Mouse (Mus musculus): ENCODE measurements around the gene Rasgrf2.
"Not testable (repeated sequence)": the region's sequence is repeated elsewhere in the genome, so short reads cannot be mapped to it uniquely, and the experiment has no call there.

The Rasgrf2 gene

GRCm38 (mm10) chr13:92131384-92132150 lies at the start of gene Rasgrf2:
TSS of gene Rasgrf2 (minus strand) at chr13:92131656.
- DNase-seq (ENCODE audit: low read depth in 2 of 2, low spot score in 2 of 2), result no peak

GRCm38 (mm10) chr13:92172686-92173085 lies 41.2 kb upstream of the Rasgrf2 start:
- not testable (repeated sequence) for DNase-seq (ENCODE audit: low read depth in 2 of 2, low spot score in 2 of 2)

- DNase-seq (ENCODE audit: low read depth in 2 of 2, low spot score in 2 of 2), result no peak
Observed at GRCm38 (mm10) chr13:92150551-92150950, 19.1 kb upstream of the Rasgrf2 start.

- DNase-seq (ENCODE audit: low read depth in 2 of 2, low spot score in 2 of 2), result no peak
Observed at GRCm38 (mm10) chr13:92148858-92149257, 17.4 kb upstream of the Rasgrf2 start.

GRCm38 (mm10) chr13:92134792-92135191 lies 3.3 kb upstream of the Rasgrf2 start:
- DNase-seq (ENCODE audit: low read depth in 2 of 2, low spot score in 2 of 2), result no peak

GRCm38 (mm10) chr13:92132599-92132998 lies 1.1 kb upstream of the Rasgrf2 start:
- DNase-seq (ENCODE audit: low read depth in 2 of 2, low spot score in 2 of 2), result no peak

- no peak for DNase-seq (ENCODE audit: low read depth in 2 of 2, low spot score in 2 of 2)
Observed at GRCm38 (mm10) chr13:92130994-92131383, 467 bp downstream of the Rasgrf2 start.

GRCm38 (mm10) chr13:92129877-92130276 lies 1.6 kb downstream of the Rasgrf2 start:
- DNase-seq (ENCODE audit: low read depth in 2 of 2, low spot score in 2 of 2), result no peak

GRCm38 (mm10) chr13:92125902-92126301 lies 5.6 kb downstream of the Rasgrf2 start:
- no peak for DNase-seq (ENCODE audit: low read depth in 2 of 2, low spot score in 2 of 2)

- DNase-seq (ENCODE audit: low read depth in 2 of 2, low spot score in 2 of 2), result no peak
Observed at GRCm38 (mm10) chr13:92119623-92120022, 11.8 kb downstream of the Rasgrf2 start.

GRCm38 (mm10) chr13:92114076-92114475 lies 17.4 kb downstream of the Rasgrf2 start:
- DNase-seq (ENCODE audit: low read depth in 2 of 2, low spot score in 2 of 2), result no peak

- DNase-seq (ENCODE audit: low read depth in 2 of 2, low spot score in 2 of 2), result no peak
Observed at GRCm38 (mm10) chr13:92108237-92108636, 23.2 kb downstream of the Rasgrf2 start.

GRCm38 (mm10) chr13:92104259-92104658 lies 27.2 kb downstream of the Rasgrf2 start:
- DNase-seq (ENCODE audit: low read depth in 2 of 2, low spot score in 2 of 2), result no peak

GRCm38 (mm10) chr13:92098484-92098883 lies 33.0 kb downstream of the Rasgrf2 start:
- no peak for DNase-seq (ENCODE audit: low read depth in 2 of 2, low spot score in 2 of 2)

GRCm38 (mm10) chr13:92095131-92096090 lies 36.0 kb downstream of the Rasgrf2 start:
- no peak for DNase-seq (ENCODE audit: low read depth in 2 of 2, low spot score in 2 of 2)

GRCm38 (mm10) chr13:92093712-92094290 lies 37.7 kb downstream of the Rasgrf2 start:
- DNase-seq (ENCODE audit: low read depth in 2 of 2, low spot score in 2 of 2), result no peak

GRCm38 (mm10) chr13:92073111-92073510 lies 58.3 kb downstream of the Rasgrf2 start:
- DNase-seq (ENCODE audit: low read depth in 2 of 2, low spot score in 2 of 2), result no peak

- no peak for DNase-seq (ENCODE audit: low read depth in 2 of 2, low spot score in 2 of 2)
Observed at GRCm38 (mm10) chr13:92068651-92069050, 62.8 kb downstream of the Rasgrf2 start.

- no peak for DNase-seq (ENCODE audit: low read depth in 2 of 2, low spot score in 2 of 2)
Observed at GRCm38 (mm10) chr13:92067831-92068230, 63.6 kb downstream of the Rasgrf2 start.

- DNase-seq (ENCODE audit: low read depth in 2 of 2, low spot score in 2 of 2), result no peak
Observed at GRCm38 (mm10) chr13:92053748-92054147, 77.7 kb downstream of the Rasgrf2 start.

- no peak for DNase-seq (ENCODE audit: low read depth in 2 of 2, low spot score in 2 of 2)
Observed at GRCm38 (mm10) chr13:92053001-92053400, 78.5 kb downstream of the Rasgrf2 start.

GRCm38 (mm10) chr13:92051216-92051615 lies 80.2 kb downstream of the Rasgrf2 start:
- DNase-seq (ENCODE audit: low read depth in 2 of 2, low spot score in 2 of 2), result no peak

Measured in CD8-positive naive resting alpha-beta T cell, adult 2 months (primary cell).